Mouse (Mus musculus) ovary, postnatal 36 days (tissue): ENCODE measurements around the gene Ranbp1.

Experiments used
- DNase-seq: peaks from one replicate; pipeline ENCODE4 v3.0.0; 2022; ENCODE audit warnings: low spot score, mixed read lengths

Gene Ranbp1

GRCm38 (mm10) chr16:18234671-18235388 lies 13.7 kb downstream of the Ranbp1 start, which contains the start of gene Zdhhc8:
Zdhhc8 (minus strand) TSS chr16:18235136.
- peak; percentile 84 for DNase-seq

DNA sequence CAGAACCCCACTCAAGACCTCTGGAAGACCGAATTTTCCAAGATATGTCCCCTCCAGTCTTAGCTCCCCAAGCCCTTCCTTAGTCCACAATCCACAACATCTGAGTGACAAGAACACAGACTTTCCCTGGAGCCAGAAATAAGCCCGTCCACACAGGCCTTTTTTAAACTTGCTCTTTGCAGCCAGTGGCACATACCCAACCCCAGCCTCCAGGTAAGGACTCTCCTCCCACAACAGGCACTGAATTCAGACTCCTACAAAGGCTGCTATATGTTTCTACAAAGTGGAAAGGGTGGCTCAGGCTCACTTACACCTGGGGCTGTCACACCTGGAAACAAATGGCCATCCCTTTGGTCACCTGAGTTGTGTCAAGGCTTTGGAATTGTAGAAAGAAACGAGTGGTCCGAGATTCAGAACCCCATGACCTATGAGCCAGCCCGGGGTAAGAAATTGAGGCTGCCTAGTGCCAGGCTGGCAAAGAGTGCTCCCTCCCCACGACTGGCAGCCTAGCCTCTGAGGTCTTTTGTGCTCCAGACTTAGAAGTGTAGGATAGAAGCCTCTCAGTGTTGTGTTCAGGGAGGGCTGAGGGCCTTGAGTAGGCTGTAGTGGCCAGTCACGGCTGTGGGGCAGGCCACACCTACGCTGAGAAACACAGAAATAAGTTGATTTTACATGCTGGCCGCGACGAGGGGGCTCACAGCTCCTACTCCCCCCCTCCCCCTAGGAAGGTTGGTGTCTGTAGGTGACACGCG lies 14.4 kb downstream of the Ranbp1 start:
- DNase-seq = no peak

GRCm38 (mm10) chr16:18233451-18233850 lies 15.1 kb downstream of the Ranbp1 start:
- DNase-seq = no peak

DNA sequence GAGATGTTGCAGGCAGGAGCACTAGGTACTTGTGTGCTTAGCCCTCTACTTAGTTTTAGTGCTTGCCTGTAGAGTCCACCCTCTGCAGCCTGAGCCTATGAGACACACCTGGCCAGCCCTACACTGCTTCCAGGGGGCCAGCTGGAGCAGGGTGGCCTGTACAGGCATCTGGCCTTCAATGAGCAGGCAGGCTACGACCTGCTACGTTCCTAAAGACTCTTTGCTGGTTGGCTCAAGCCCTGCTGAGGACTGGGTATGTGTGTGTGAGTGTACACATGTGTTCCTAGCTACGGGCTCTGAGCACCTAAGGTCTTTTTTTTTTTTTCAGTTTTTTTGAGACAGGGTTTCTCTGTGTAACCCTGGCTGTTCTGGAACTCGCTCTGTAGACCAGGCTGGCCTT lies 17.1 kb downstream of the Ranbp1 start:
- DNase-seq = no peak

GRCm38 (mm10) chr16:18231047-18231446 lies 17.5 kb downstream of the Ranbp1 start:
- no peak for DNase-seq

GRCm38 (mm10) chr16:18230617-18231016 lies 17.9 kb downstream of the Ranbp1 start:
- no peak for DNase-seq

DNA sequence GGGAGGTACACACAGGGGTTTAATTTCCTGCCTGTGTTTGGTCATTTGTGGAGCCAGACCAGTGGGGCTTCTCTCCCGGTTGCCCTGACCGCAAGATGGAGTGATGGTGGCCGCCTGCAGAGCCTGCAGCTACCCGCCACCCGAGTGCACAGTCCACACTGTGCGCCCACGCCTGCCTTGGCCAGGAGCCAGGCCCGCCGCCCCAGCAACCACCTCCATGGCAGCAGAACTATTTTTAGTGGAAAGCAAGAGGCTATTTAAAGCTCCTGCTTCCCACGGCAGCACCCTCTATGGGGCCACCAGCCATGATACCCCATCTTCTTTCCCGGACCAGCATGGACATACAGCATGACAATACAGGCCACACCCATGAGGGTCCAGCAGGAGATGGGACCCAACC lies 18.9 kb downstream of the Ranbp1 start:
- peak; percentile 47 for DNase-seq

GRCm38 (mm10) chr16:18228856-18229255 lies 19.7 kb downstream of the Ranbp1 start:
- DNase-seq = no peak

GRCm38 (mm10) chr16:18227897-18228422 lies 20.6 kb downstream of the Ranbp1 start:
- no peak for DNase-seq

DNA sequence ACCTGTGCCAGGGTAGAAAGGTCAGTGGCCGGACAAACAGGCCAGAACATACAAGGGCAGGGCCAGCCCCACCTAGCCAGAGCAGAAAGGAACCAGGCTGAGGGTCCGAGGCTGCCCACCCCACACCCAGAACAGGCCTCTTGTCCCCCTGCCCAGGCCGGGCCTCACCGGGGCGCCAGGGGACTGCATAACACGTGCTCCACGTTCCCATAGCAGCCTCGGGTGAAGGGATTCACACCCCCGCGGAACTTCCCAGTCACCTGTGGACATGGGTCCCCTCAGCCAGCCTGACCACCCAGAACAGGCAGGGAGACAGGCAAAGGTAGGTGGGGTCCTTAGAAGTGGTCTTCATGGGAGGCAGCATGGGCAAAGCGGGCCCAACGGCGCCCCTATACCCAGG lies 21.3 kb downstream of the Ranbp1 start:
- no peak for DNase-seq

DNA sequence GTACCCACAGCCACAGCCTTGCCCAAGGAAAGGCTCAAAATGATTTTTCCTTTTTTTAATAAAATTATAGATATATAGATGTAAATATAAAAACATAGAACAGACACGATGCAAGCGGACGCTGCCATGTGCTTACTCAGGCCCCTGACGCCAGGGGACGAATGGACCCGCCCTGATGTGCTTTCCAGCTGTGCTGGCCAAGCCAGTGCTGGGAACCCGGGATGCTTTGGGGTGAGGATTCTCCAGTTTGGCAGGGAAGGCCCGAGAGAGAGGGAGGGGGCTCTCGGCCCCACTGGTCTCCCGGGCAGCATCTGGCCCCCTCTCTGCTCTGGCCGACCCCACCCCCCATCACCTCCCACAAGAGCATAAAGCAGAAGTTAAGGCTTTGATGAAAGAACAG lies 26.3 kb downstream of the Ranbp1 start:
- no peak for DNase-seq

DNA sequence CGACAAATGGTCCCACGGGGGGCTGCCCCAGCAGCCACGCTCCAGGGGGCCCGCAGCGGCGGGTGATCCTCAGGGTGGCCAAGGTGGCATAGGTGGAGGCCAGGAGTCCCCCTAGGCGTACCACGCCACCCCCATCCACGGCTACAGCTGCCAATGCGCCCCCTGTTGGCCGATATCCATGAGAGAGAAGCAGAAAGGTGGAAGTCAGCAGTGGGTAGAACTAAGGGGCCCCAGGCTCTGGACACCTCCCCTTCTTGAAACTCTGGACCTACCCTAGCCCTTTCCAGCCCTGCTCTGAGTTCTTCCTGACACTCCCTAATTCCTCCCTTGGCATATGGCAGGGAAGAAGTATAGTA lies 27.0 kb downstream of the Ranbp1 start:
- no peak for DNase-seq

- no peak for DNase-seq
These were observed 27.5 kb downstream of the Ranbp1 start for GRCm38 (mm10) chr16:18220856-18221542.

GRCm38 (mm10) chr16:18220001-18220400 lies 28.5 kb downstream of the Ranbp1 start:
- peak; percentile 43 for DNase-seq

DNA sequence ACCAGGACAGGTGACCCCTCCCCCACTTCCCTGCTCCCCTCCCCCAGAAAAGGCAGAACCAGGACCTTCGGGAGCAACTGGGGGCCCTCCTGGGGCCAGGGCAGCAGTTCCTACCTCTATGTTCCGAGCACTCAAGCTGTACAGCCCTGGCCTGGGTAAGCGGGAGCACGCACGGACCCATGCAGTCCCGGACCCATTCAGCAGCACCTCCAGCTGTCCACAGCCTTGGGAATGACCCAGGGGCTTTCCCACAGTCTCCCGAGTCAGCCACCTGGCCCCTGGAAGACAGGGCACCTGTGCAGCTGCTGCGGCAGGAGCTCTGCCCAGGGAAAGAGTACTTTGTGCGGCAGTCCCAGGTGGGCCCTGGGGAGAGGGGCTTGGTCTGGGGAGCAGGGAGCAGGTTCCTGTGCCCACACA lies 29.9 kb downstream of the Ranbp1 start:
- DNase-seq = no peak

DNA sequence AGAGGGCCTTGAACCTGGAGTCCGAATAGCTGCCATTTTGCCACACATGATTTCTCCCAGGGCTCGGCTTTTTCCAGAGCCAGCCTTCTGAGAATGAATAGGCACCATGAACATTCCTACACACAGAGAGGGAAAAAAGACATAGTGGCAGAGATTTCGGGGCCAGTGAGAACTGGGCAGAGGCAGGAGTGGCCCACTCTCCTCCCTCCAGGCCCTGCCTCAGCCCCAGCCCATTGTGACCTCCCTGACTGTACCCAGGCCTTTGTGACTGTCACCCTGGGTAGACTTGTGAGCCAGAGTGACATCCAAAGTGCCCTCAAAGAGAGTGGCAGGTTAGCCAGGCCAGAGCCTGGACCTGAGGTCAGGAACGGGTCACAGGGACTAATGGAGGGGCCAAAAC lies 31.0 kb downstream of the Ranbp1 start, which contains the start of gene Ccdc188:
Gene Ccdc188, plus strand, starts transcription at position 301 of the 400 bp plus-strand sequence.
- DNase-seq = no peak

DNA sequence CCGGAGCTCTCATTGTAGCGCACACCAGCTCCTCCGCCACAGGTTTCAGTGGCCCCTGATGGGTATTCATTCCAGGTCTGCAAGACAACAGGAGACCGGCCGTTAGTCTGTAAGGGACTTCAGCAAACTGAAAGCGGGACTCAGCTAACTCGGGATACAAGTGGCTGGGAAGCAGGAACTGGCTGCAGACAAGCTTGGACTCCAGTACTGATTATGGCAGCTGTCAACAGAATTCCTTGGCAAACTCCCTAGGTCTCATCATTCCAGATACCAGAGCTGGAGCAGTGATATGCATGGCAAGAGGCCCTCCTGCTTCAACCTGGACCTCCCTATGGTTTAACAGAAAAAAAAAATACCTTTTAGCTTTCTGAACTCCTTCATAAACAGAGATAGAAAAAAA lies 33.7 kb downstream of the Ranbp1 start:
- no peak for DNase-seq

GRCm38 (mm10) chr16:18213689-18214088 lies 34.8 kb downstream of the Ranbp1 start:
- no peak for DNase-seq

GRCm38 (mm10) chr16:18211417-18212171 lies 36.9 kb downstream of the Ranbp1 start:
- DNase-seq = peak; percentile 86

GRCm38 (mm10) chr16:18210701-18211416 lies 37.7 kb downstream of the Ranbp1 start:
- DNase-seq = no peak

- DNase-seq = no peak
These were observed 45.0 kb downstream of the Ranbp1 start for GRCm38 (mm10) chr16:18203430-18204091.
